Mouse (Mus musculus) hindbrain, embryonic 11.5 days (tissue): Measurements from ENCODE around the gene Rrp1b. TPM values are rescaled to one million over a fixed set of nuclear protein-coding genes. Genes with fewer than 3 reads are reported as not detected.

ENCODE experiments used
- polyA plus RNA-seq: library from polyadenylated mRNA; unstranded; fragments of >200 nt; fragmentation: Nextera tagmentation; extraction: Ambion mirVana; gene quantifications from 2 replicates; pipeline ENCODE4 v1.2.1, GENCODE M21; 2014

Gene Rrp1b
- polyA plus RNA-seq, 1 experiment from 2014 or later, result 65.0 TPM

Other genes starting within 250 kb of the Rrp1b start
- gene Sik1, start 180.3 kb upstream of the Rrp1b start, polyA plus RNA-seq, result 12.9 and 17.9 TPM in 2 replicates
- 0.57 and 0.64 TPM in 2 replicates for gene Hsf2bp, start 249 bp downstream of the Rrp1b start, polyA plus RNA-seq
- gene Notch3, start 130.8 kb downstream of the Rrp1b start, polyA plus RNA-seq, result 20.3 and 24.7 TPM in 2 replicates
- gene Ephx3, start 153.4 kb downstream of the Rrp1b start, polyA plus RNA-seq, result 0.14 and 0.20 TPM in 2 replicates
- gene Brd4, start 248.6 kb downstream of the Rrp1b start, polyA plus RNA-seq, result 87.0 and 98.5 TPM in 2 replicates